ENCODE assay signal across 10 mouse cellular contexts in genomic region chr9:114855327-114855726, GRCm38 (mm10). TPM values are rescaled to one million over a fixed set of nuclear protein-coding genes. Genes with fewer than 3 reads are reported as not detected.
A peak's percentile ranks its signal among the peaks of the same experiment; 100 is the strongest.
DNase-seq lines count a peak whose midpoint lies in the region; ATAC-seq lines count a peak whose summit lies in the region.
"Had no signal": no experiment of that assay in that cellular context is flagged by ENCODE, and none has a peak within 500 bp of the region (broad histone marks: within the 10 kb centered on the region; RNA-seq: fewer than 3 reads in every experiment).

No protein-coding gene starts in this region.

- H3K4me3 ChIP-seq in kidney, embryonic 15.5 days (replicated peaks), result no peak overlapping the region
- no peak overlapping the region for H3K4me3 ChIP-seq in hindbrain, embryonic 13.5 days
- H3K4me3 ChIP-seq: forebrain, embryonic 12.5 days; hindbrain, embryonic 15.5 days had no signal

- no peak for ATAC-seq in kidney, embryonic 15.5 days (replicated peaks; ENCODE audit: low FRiP score)
- ATAC-seq in hindbrain, embryonic 13.5 days (ENCODE audit: low FRiP score), result no peak

- no peaks in the 10 kb centered on the region for H3K36me3 ChIP-seq in kidney, embryonic 15.5 days
- no peaks in the 10 kb centered on the region for H3K36me3 ChIP-seq in hindbrain, embryonic 13.5 days
- H3K36me3 ChIP-seq: forebrain, embryonic 12.5 days; hindbrain, embryonic 15.5 days had no signal

- intact Hi-C loops in left cerebral cortex, postnatal 36 days (cut with DNase I), result loop anchor here (5.0 kb wide), 1 partner anchor 48 kb away; no protein-coding TSS in a partner anchor

- peak; percentile 13 for DNase-seq in adrenal gland, adult 8-10 months
- no peak for DNase-seq in adrenal gland, postnatal 4 days (ENCODE audit: low spot score in 2 of 2)
- peak; percentile 43 for DNase-seq in 416B (ENCODE audit: low read depth)
- peak; percentile 34 to 36 for DNase-seq in left cerebral cortex, postnatal 36 days (ENCODE audit: low spot score in 2 of 2)
- no peak for DNase-seq in thymus, adult 18-20 months
- DNase-seq in gastrocnemius, adult 18-20 months (ENCODE audit: low spot score), result no peak

- no peak overlapping the region for H3K27ac ChIP-seq in kidney, embryonic 15.5 days
- H3K27ac ChIP-seq in hindbrain, embryonic 13.5 days, result no peak overlapping the region
- H3K27ac ChIP-seq: forebrain, embryonic 12.5 days; hindbrain, embryonic 15.5 days had no signal

- 38% methylated on average over 11 of the region's 11 CpGs for WGBS in kidney, embryonic 15.5 days
- WGBS in hindbrain, embryonic 13.5 days, result 73% methylated on average over 11 of the region's 11 CpGs

- H3K9ac ChIP-seq in kidney, embryonic 15.5 days, result no peak overlapping the region
- H3K9ac ChIP-seq in hindbrain, embryonic 13.5 days, result no peak overlapping the region
- H3K9ac ChIP-seq: forebrain, embryonic 12.5 days; hindbrain, embryonic 15.5 days had no signal

- 0 out of 2 replicates have a peak overlapping the region, but pooled peaks have one; percentile 16 for H3K4me2 ChIP-seq in kidney, embryonic 15.5 days
- H3K4me2 ChIP-seq in hindbrain, embryonic 13.5 days, result no peak overlapping the region
- H3K4me2 ChIP-seq: forebrain, embryonic 12.5 days; hindbrain, embryonic 15.5 days had no signal

- no peaks in the 10 kb centered on the region for H3K9me3 ChIP-seq in kidney, embryonic 15.5 days (replicated peaks)
- no peaks in the 10 kb centered on the region for H3K9me3 ChIP-seq in hindbrain, embryonic 13.5 days
- H3K9me3 ChIP-seq: forebrain, embryonic 12.5 days; hindbrain, embryonic 15.5 days had no signal

- 0 out of 2 replicates have a peak, but pooled peaks cover 5% of the 10 kb centered on the region for H3K27me3 ChIP-seq in kidney, embryonic 15.5 days
- no peaks in the 10 kb centered on the region for H3K27me3 ChIP-seq in hindbrain, embryonic 13.5 days
- H3K27me3 ChIP-seq: hindbrain, embryonic 15.5 days had no signal

- H3K4me1 ChIP-seq in kidney, embryonic 15.5 days, result peaks cover 11% of the 10 kb centered on the region
- peaks cover 3% of the 10 kb centered on the region; the same call in 1 of the 2 replicates for H3K4me1 ChIP-seq in hindbrain, embryonic 13.5 days (replicated peaks)
- H3K4me1 ChIP-seq: forebrain, embryonic 12.5 days had no signal

RNA-seq across cellular contexts. Expression of gene Cmtm8, which starts 11.4 kb away (rescaled TPM):
- 1 to 10 TPM; 4.0 to 9.9 (median 7.0) TPM for total RNA-seq in adrenal gland, adult 8-10 months (2022)
- 10 to 100 TPM; 11.5 to 12.9 TPM for total RNA-seq in adrenal gland, postnatal 4 days (2021)
- 38.8 and 41.4 TPM in 2 replicates for polyA plus RNA-seq in kidney, embryonic 15.5 days (2015; fragmentation: Nextera tagmentation; extraction: Ambion mirVana)
- total RNA-seq in left cerebral cortex, postnatal 36 days (2021), result 1 to 10 TPM; 2.2 TPM
- polyA plus RNA-seq in hindbrain, embryonic 13.5 days (2015; fragmentation: Nextera tagmentation; extraction: Ambion mirVana), result 15.8 and 20.0 TPM in 2 replicates
- total RNA-seq in gastrocnemius, adult 18-20 months (2021), result 1 to 10 TPM; 2.0 to 2.3 TPM

Comparison
In these comparisons a context has a peak if more than half of its experiments do, and no peak if none do; other contexts are left out.
1. DNase-seq: peak in adrenal gland, adult 8-10 months (single experiment), 416B (single experiment) and left cerebral cortex, postnatal 36 days (2 of 2); none in adrenal gland, postnatal 4 days (0 of 2), thymus, adult 18-20 months (0 of 2) and gastrocnemius, adult 18-20 months (single experiment).